Mouse (Mus musculus) layer of hippocampus, adult 6 months (tissue): Measurements from ENCODE around the gene Usp39. TPM values are rescaled to one million over a fixed set of nuclear protein-coding genes. Genes with fewer than 3 reads are reported as not detected.

Source experiments
- long read RNA-seq, 2 experiments: library from polyadenylated mRNA; unstranded; transcript quantifications; one replicate each; pipeline ENCODE4 v2.0.0; 2019 to 2020
- polyA plus RNA-seq: library from polyadenylated mRNA; unstranded; fragments of <200 nt; fragmentation: Nextera tagmentation; gene quantifications from 2 replicates; pipeline ENCODE4 v1.2.3, GENCODE M21; 2021

Gene Usp39
- 31.1 and 32.9 TPM in 2 replicates for polyA plus RNA-seq
- long read RNA-seq, experiment 1, transcript Usp39-201 (13 exons, 2,244 nt) = major isoform, 63 of 74 reads
- long read RNA-seq, experiment 1, partial matches to known transcripts = 5 of 74 reads
- long read RNA-seq, experiment 1, other reads (novel, unspliced or antisense) = 6 of 74 reads
- long read RNA-seq, experiment 2, transcript Usp39-201 (13 exons, 2,244 nt) = major isoform, 267 of 297 reads
- long read RNA-seq, experiment 2, partial matches to known transcripts = 2 of 297 reads
- long read RNA-seq, experiment 2, other reads (novel, unspliced or antisense) = 28 of 297 reads

DNA sequence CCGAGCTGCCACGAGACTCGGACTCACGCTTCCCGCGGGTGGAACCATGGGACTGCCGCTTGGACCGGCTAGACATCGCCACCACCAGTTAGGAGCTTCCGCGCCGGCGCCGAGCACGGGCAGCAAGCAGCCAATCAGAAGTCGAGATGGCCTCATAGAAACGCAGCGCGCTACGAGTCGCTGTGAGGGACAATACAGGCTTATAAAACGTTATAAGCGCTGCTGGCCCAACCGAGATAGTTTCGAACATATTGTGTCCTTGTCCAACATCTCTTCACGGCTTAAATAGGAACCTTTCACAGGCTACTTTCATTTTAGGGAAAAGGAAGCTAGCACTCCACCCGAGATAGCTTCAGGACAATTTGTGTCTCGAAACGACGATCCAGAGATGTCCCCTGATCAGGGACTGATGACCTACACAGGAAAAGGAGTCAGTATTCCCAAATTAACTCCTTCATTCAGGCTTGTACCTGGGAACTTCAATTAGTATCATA is at the start of gene Usp39:
Gene Usp39 (minus strand): TSS at position 111 of the 494 bp plus-strand sequence.

GRCm38 (mm10) chr6:72389941-72390771 is 45.2 kb upstream of the Usp39 start, which contains the start of gene Vamp8:
Vamp8 (minus strand) TSS chr6:72390703.

GRCm38 (mm10) chr6:72380131-72380770 is 35.3 kb upstream of the Usp39 start, which contains the start of gene Vamp5:
Vamp5 (minus strand) TSS chr6:72380468.

DNA sequence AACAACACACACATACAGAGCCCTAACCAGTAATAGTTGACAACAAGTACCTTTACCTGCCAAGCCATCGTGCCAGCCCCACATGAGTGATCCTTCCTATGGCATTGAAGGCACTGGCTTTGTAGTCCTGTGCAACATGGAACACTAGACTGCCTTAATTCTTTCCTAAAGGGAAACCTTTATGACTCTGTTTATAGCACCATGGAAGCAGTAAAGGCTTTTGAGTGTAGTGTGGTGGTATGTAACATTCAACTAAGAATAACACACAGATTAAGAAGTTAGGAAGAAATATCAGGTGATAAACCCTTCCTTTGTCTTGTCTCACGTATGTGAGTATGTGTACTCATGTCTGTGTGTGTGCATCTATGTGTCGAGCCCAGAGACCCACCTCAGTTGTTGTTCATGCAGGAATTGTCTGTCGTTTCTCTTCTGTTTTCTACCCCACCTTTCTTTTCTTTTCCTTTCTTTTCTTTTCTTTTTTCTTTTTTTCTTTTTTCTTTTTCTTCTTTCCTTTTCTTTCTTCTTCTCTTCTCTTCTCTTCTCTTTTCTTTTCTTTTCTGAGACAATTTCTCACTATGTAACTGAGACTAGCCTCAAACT is 22.0 kb upstream of the Usp39 start, which contains the start of gene Rnf181:
Gene Rnf181 (minus strand): TSS at position 113 of the 600 bp plus-strand sequence.

GRCm38 (mm10) chr6:72355066-72355911 is 10.3 kb upstream of the Usp39 start, which contains the start of gene Tmem150a:
Tmem150a (plus strand) TSS chr6:72355447.

DNA sequence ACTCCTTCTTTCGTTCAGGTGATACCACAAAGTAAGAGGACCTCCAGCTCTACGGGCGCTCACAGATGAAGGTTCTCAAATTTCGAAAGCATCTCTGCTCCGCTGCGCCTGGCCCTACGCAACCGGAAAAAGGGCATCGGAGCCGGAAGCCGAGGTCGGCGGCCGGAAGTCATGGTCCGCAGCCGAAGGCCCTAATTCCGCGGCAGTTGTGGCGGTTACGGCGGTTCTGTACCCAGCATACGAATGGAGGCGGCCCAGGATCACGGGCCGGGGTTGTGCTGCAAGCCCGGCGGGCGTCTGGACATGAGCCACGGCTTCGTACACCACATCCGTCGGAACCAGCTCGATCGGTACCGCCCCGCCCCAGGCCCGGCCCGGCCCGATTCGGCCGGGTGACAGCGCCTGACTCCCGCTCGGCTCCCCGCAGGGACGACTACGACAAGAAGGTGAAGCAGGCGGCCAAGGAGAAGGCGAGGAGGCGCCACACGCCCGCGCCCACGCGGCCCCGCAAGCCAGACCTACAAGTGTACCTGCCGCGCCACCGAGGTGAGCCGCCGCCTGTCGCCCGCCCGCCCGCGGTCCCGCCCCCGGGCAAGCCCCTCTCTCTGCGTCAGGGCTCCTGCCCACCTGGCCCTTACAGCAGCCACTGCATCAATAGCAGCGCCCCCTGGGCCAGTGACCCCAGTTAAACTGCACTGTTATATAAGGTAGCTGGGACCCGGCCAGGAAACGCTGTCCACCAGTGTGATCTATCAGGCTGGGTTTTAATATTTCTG is 2.4 kb upstream of the Usp39 start, which contains the start of gene 0610030E20Rik:
Gene 0610030E20Rik (plus strand): TSS at position 152 of the 776 bp plus-strand sequence.

Other genes starting within 250 kb of the Usp39 start
- gene St3gal5, start 247.6 kb downstream of the Usp39 start, polyA plus RNA-seq = 47.0 and 51.1 TPM in 2 replicates
- gene Atoh8, start 109.6 kb downstream of the Usp39 start, polyA plus RNA-seq = 0.92 and 1.2 TPM in 2 replicates
- not detected in 2 replicates for gene Sftpb, start 40.6 kb downstream of the Usp39 start, polyA plus RNA-seq
- gene 0610030E20Rik, start 2.1 kb upstream of the Usp39 start, polyA plus RNA-seq = 10.8 and 11.7 TPM in 2 replicates
- gene Tmem150a, start 10.3 kb upstream of the Usp39 start, polyA plus RNA-seq = 1.8 and 2.0 TPM in 2 replicates
- gene Rnf181, start 21.8 kb upstream of the Usp39 start, polyA plus RNA-seq = 95.9 and 110 TPM in 2 replicates
- gene Vamp5, start 35.3 kb upstream of the Usp39 start, polyA plus RNA-seq = 20.3 and 23.0 TPM in 2 replicates
- 51.9 and 96.1 TPM in 2 replicates for gene Vamp8, start 45.5 kb upstream of the Usp39 start, polyA plus RNA-seq
- 7.3 and 8.6 TPM in 2 replicates for gene Ggcx, start 69.1 kb upstream of the Usp39 start, polyA plus RNA-seq
- gene Mat2a, start 94.4 kb upstream of the Usp39 start, polyA plus RNA-seq = 155 and 175 TPM in 2 replicates
- 0.54 and 0.73 TPM in 2 replicates for gene Sh2d6, start 176.5 kb upstream of the Usp39 start, polyA plus RNA-seq
- 8.3 and 11.5 TPM in 2 replicates for gene Capg, start 199.2 kb upstream of the Usp39 start, polyA plus RNA-seq